Mouse (Mus musculus): ENCODE measurements around the gene Spint3.
"Not testable (repeated sequence)": the region's sequence is repeated elsewhere in the genome, so short reads cannot be mapped to it uniquely, and the experiment has no call there.

GRCm38 (mm10) chr2:164573359-164573758 lies at the start of gene Spint3:
- not testable (repeated sequence) for TF ChIP-seq CTCF (IDR thresholded peaks at IDR 0.05; ENCODE audit: borderline replicate concordance, insufficient read depth, low read depth, low read length); POLR2A (IDR thresholded peaks at IDR 0.05; ENCODE audit: borderline replicate concordance, insufficient read depth, low read length)
